In genomic region chr11:85261192-85261591, GRCm38 (mm10) we compare ENCODE assay signal across 8 mouse cellular contexts. TPM values are rescaled to one million over a fixed set of nuclear protein-coding genes. Genes with fewer than 3 reads are reported as not detected.
A peak's percentile ranks its signal among the peaks of the same experiment; 100 is the strongest.
DNase-seq lines count a peak whose midpoint lies in the region; ATAC-seq and TF ChIP-seq lines count a peak whose summit lies in the region.

No protein-coding gene starts in this region.

- 23% methylated on average over 7 of the region's 7 CpGs for WGBS in cerebellum, adult 2 months

- no peaks in the 10 kb centered on the region for H3K4me1 ChIP-seq in cerebellum, adult 2 months (ENCODE audit: control insufficient read depth, insufficient read depth, low read length)

- H3K27me3 ChIP-seq in cerebellum, adult 2 months (ENCODE audit: control insufficient read depth, insufficient read depth, low read length) = no peaks in the 10 kb centered on the region

- H3K27ac ChIP-seq in cerebellum, adult 2 months (ENCODE audit: insufficient read depth, low read length) = no peak overlapping the region

- ATAC-seq in cerebellum, adult (ENCODE audit: insufficient number of reproducible peaks, low FRiP score, low TSS enrichment) = no peak

- peak; percentile 56 for TF ChIP-seq CTCF in cerebellum, adult 2 months (IDR thresholded peaks at IDR 0.05; ENCODE audit: borderline replicate concordance, insufficient read depth, low read depth, low read length)

- intact Hi-C loops in gastrocnemius, postnatal 36 days (cut with DNase I) = no loop called here

- TF ChIP-seq POLR2A in cerebellum, adult 2 months (IDR thresholded peaks at IDR 0.05; ENCODE audit: borderline replicate concordance, insufficient read depth, low read length) = no peak

- H3K4me3 ChIP-seq in cerebellum, adult 2 months (replicated peaks; ENCODE audit: insufficient read depth, low read depth, low read length) = no peak overlapping the region

- DNase-seq in cerebellum, adult 11 months = peak; percentile 66
- DNase-seq in MEL-GATA-1-ER (ENCODE audit: extremely low read depth, low read depth) = peak; percentile 60
- DNase-seq in cerebellum, adult 2 months = peak; percentile 57 to 70
- DNase-seq in gastrocnemius, postnatal 36 days = peak; percentile 26 to 57
- DNase-seq in layer of hippocampus, postnatal 14 days (ENCODE audit: low spot score in 2 of 2) = peak; percentile 20 to 52
- peak; percentile 69 for DNase-seq in mesoderm, embryonic 11.5 days (ENCODE audit: low read depth, low spot score)
- peak; percentile 33 to 64 for DNase-seq in spleen, postnatal 36 days (ENCODE audit: low spot score in 2 of 2)

RNA-seq across cellular contexts. Expression of gene Appbp2, which starts 26.3 kb away (rescaled TPM):
- 43.0 and 43.4 TPM in 2 replicates for polyA plus RNA-seq in cerebellum, adult 2 months (2012; rRNA removed)
- total RNA-seq in gastrocnemius, postnatal 36 days (2021) = 1 to 10 TPM; 7.0 to 8.6 TPM
- total RNA-seq in layer of hippocampus, postnatal 14 days (2021) = 10 to 100 TPM; 54.0 to 58.8 TPM

RNA-seq across cellular contexts. Expression of gene Ppm1d, which starts 49.9 kb away (rescaled TPM):
- polyA plus RNA-seq in cerebellum, adult 2 months (2012; rRNA removed) = 31.2 and 35.8 TPM in 2 replicates
- total RNA-seq in gastrocnemius, postnatal 36 days (2021) = 1 to 10 TPM; 4.5 to 7.1 TPM
- total RNA-seq in layer of hippocampus, postnatal 14 days (2021) = 10 to 100 TPM; 15.3 to 15.4 TPM

Comparison
In these comparisons a context has a peak if more than half of its experiments do, and no peak if none do; other contexts are left out.
1. RNA of gene Appbp2, which starts 26.3 kb away (total RNA-seq): 54.0 to 58.8 TPM in layer of hippocampus, postnatal 14 days; 7.0 to 8.6 TPM in gastrocnemius, postnatal 36 days; every median in the first group is over 4 times any median in the second.
2. Peak in every context shown above with its lines, with median percentiles within 50 percentile points of each other: DNase-seq.